Mouse (Mus musculus): ENCODE data around the gene Ctnnb1.

Ctnnb1 gene

GRCm38 (mm10) chr9:120929081-120929480 is at the start of gene Ctnnb1:
Gene Ctnnb1 (plus strand): TSS chr9:120929216.
- DNase-seq (ENCODE audit: low read depth, low spot score) = no peak

DNA sequence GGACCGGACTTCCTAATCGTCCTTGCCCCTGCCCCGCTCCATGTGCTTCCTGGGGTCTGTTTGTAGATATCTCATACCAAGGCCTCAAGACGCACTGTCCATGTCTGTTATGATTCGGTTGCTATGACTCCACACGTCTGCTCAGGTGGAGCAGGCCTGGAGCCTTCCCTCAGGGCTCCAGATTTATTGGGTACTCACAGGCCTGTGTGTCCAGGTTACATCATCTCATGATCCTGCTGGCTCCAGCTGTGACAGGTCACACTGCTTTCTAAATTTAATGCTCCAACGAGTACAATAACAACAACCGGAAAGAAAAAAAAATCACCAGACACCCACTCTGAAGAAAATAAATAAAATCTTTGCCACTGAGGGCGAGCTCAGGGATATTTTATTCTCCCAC is 48.7 kb upstream of the Ctnnb1 start:
- DNase-seq (ENCODE audit: low read depth, low spot score) = no peak

- DNase-seq (ENCODE audit: low read depth, low spot score) = no peak
Measured at GRCm38 (mm10) chr9:120881121-120881520, 47.9 kb upstream of the Ctnnb1 start.

DNA sequence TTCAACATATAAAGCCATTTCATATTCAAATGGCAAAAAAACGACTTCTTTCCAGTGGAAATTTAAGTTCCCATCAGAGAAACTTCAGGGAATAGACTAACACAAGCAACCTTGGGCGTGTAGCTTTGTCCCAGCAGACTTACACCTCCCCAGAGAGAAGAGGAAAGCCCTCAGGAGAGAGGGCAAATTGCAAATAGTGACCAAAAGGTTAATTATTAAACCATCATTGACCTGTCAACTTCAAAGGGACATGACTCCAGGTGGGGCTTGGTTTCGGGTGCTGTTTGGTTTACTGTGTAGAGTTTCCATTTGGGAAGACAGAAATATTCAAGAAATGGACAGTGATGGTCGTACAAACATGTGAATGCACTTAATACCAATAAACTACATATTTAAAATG is 47.2 kb upstream of the Ctnnb1 start:
- no peak for DNase-seq (ENCODE audit: low read depth, low spot score)

DNA sequence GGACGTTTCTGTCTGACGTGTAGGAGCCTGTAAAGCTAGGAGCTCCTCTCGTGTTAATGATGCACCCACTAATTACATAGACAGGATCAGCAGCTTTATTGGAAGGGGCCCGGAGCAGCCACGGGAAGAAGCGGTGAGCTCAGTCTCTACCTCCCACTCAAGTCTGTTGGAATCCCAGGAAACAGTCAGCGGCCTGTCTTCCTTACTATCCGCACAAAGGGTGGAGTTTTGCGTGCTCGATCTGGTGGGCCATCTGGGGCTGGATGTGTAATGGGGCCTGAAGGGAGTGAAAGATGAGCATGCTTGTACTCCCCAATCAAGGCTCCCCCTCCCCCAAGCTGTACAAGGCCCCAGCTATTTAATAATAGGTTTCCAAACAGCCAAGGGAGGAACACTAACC is 44.3 kb upstream of the Ctnnb1 start:
- no peak for DNase-seq (ENCODE audit: low read depth, low spot score)

GRCm38 (mm10) chr9:120887631-120888030 is 41.4 kb upstream of the Ctnnb1 start:
- DNase-seq (ENCODE audit: low read depth, low spot score) = no peak

DNA sequence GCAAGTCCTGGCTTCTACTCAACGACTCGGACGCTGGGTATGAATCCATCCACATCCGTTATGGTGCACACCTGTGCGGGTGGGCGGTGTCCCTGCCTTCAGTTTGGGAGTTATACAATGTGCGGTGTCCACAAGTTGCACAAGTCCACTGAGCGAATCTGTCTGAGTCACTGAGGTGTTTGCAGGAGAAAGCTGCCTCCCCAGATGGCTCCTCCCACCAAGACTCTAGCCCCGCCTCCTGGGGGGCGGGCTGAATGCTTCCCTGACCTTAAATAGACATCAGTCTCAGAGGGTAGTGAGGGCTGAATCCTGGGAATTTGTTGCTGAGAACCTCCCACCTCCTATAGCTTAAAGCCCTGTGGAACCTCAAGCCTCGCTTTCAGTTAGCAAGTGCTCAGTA is 35.6 kb upstream of the Ctnnb1 start:
- DNase-seq (ENCODE audit: low read depth, low spot score) = peak; percentile 61

GRCm38 (mm10) chr9:120893971-120894370 is 35.0 kb upstream of the Ctnnb1 start:
- DNase-seq (ENCODE audit: low read depth, low spot score) = no peak

- DNase-seq (ENCODE audit: low read depth, low spot score) = no peak
Measured at GRCm38 (mm10) chr9:120894376-120894775, 34.6 kb upstream of the Ctnnb1 start.

DNA sequence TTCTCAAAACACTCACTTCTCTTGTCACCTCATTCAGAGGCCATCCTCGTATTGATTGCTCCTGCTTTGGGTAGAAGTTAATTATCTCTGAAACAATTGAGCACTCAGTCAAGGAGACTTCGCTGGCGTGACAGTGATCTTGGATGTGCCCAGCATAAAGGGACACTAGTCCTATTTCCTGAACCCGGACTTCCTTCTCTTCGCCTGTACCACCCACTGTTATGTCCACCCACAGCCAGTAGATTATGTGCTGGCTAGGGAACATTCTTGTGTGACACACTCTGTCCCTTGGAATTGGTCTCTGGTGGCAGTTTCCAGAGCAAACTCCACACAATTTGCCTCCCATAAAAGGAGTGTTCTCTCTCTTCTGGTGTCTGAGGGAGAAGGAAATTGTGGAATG is 32.5 kb upstream of the Ctnnb1 start:
- DNase-seq (ENCODE audit: low read depth, low spot score) = no peak

GRCm38 (mm10) chr9:120897269-120897668 is 31.7 kb upstream of the Ctnnb1 start:
- DNase-seq (ENCODE audit: low read depth, low spot score) = no peak

DNA sequence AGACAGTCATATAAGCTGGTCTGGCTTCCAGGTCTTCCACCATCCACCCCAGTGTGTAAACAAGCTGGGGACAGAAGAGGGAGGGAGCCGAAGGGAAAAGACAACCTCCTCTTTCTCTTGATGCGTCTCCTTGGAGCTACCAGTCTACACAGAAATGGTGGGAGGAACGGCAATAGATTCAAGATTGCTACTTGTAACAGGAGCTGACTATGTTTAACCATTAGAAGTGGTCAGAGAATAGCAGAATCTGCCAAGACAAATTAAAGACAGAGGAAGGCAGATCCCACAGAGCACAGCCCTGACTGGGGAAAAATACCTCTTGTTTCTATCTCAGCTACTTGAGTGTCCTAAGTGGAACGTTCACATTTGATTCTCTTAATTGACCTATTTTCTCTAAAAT is 29.2 kb upstream of the Ctnnb1 start:
- no peak for DNase-seq (ENCODE audit: low read depth, low spot score)

GRCm38 (mm10) chr9:120900338-120901274 is 28.4 kb upstream of the Ctnnb1 start:
- no peak for DNase-seq (ENCODE audit: low read depth, low spot score)

DNA sequence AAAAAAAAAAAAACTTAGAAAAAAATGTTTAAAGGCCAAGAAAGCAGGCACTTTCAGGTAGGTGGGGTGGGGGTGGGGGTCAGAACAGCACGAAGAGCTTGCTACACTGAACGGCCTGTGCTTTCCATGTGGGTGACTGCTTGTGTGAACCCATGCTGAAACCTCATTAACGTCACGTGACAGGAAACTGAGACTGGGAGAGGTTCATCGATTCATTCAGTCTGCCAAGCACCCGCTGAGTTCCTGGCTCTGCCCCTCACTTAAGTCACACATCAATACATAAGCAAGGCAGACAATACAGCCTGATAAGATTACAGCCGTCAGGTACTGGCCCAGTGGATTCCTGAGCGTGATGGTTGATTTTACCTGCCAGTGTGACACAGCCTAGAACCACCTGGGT is 26.5 kb upstream of the Ctnnb1 start:
- peak; percentile 31 for DNase-seq (ENCODE audit: low read depth, low spot score)

GRCm38 (mm10) chr9:120908461-120908860 is 20.6 kb upstream of the Ctnnb1 start:
- peak; percentile 20 for DNase-seq (ENCODE audit: low read depth, low spot score)

DNA sequence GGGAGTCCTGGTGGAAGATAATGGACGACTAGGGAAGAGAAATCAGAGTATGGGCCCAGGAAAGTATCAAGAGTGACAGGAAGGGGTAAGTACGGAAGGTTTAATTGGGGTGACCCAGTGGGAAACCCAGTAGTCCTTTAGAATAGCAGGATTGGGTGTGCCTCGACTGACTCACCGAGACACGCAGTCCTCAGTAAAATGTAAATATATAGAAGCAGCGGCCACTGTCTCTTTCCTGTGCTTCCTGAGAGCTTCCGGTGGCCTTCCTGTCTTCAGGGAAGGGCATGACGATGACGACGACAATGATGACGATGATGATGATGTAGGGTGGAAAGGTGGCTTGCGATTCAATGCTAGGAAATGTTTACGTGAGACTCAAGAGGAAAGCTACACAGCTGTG is 15.9 kb upstream of the Ctnnb1 start:
- no peak for DNase-seq (ENCODE audit: low read depth, low spot score)

- no peak for DNase-seq (ENCODE audit: low read depth, low spot score)
Measured at GRCm38 (mm10) chr9:120914429-120914828, 14.6 kb upstream of the Ctnnb1 start.

GRCm38 (mm10) chr9:120914877-120915459 is 14.0 kb upstream of the Ctnnb1 start:
- peak; percentile 81 for DNase-seq (ENCODE audit: low read depth, low spot score)

GRCm38 (mm10) chr9:120917619-120918018 is 11.4 kb upstream of the Ctnnb1 start:
- peak; percentile 49 for DNase-seq (ENCODE audit: low read depth, low spot score)

- no peak for DNase-seq (ENCODE audit: low read depth, low spot score)
Measured at GRCm38 (mm10) chr9:120918211-120918610, 10.8 kb upstream of the Ctnnb1 start.

GRCm38 (mm10) chr9:120918642-120919041 is 10.4 kb upstream of the Ctnnb1 start:
- no peak for DNase-seq (ENCODE audit: low read depth, low spot score)

GRCm38 (mm10) chr9:120919130-120919529 is 9.9 kb upstream of the Ctnnb1 start:
- peak; percentile 85 for DNase-seq (ENCODE audit: low read depth, low spot score)

DNA sequence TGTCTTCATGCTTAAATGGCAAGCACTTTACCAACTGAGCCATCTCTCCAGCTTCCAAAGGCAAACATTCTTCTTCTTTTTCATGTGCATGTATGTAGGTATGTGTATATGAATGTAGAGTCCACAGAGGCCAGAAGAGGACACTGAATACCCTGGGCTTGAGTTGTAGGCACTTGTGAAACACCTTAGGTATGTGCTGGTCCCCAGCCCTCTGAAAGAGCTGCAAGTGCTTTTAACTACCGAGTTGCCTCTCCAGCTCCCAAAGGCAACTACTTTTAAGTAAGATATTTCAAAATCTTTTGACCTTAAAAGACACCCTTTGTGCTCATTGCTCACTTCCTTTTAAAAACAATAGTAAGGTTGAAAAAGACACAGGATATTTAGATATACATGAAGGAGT is 2.9 kb upstream of the Ctnnb1 start:
- no peak for DNase-seq (ENCODE audit: low read depth, low spot score)
